Mouse (Mus musculus): ENCODE measurements around the gene Unc93a.
"Not testable (repeated sequence)": the region's sequence is repeated elsewhere in the genome, so short reads cannot be mapped to it uniquely, and the experiment has no call there.

DNA sequence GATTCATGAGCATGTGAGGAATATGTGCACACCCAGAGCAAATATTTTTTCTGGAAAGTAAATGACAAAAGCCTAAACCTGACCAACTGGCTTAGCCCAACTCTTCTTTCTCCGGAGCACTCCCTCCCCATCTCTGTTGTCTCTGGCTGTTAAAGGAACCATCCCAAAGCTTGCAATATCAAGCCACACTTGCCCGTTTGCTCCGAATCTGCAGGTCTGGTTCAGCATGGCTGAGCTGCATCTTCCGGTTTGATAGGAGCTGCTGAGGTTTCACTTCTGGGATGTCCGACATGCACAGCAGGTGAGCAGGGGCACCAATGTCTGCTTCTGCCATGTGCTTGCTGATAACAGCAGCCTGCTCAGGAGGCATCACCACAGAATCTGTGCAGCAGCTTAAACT, 48.9 kb upstream of the Unc93a start:
- TF ChIP-seq CTCF (IDR thresholded peaks at IDR 0.05; ENCODE audit: control insufficient read depth, insufficient read depth, low read length); POLR2A (IDR thresholded peaks at IDR 0.05; ENCODE audit: borderline replicate concordance, control insufficient read depth, low read depth, low read length): not testable (repeated sequence)

All from bone marrow, adult 2 months (tissue).